Mouse (Mus musculus): ENCODE data around the gene Pik3r4. TPM values are rescaled to one million over a fixed set of nuclear protein-coding genes. Genes with fewer than 3 reads are reported as not detected.

The Pik3r4 gene
- polyA plus RNA-seq, 1 experiment: 8.6 TPM

DNA sequence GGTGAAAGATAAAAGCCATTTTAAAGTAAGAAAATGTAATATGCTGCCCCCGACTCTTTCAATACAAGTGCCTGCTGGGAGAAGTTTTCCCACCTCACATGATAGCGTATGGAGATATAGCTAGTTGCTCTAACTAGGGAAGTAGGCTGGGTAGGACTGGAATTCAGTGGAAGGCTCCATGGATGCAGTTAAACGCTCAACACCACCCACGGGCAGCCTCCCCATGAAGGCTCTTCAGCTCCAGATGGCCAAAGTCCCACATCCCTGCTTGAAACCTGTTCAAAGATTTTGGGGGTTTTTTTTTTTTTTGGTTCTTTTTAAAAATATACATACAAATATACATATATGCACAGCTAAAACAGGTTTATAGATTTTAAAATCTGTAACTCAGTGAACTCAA is 77.7 kb downstream of the Pik3r4 start:
- no peak overlapping the region for H3K27ac ChIP-seq (ENCODE audit: control insufficient read depth, insufficient read depth, low read depth, low read length)
- no peak overlapping the region for H3K4me3 ChIP-seq (ENCODE audit: control insufficient read depth, low read depth, low read length)
- no peak for TF ChIP-seq POLR2A (IDR thresholded peaks at IDR 0.05; ENCODE audit: control insufficient read depth, low read depth, low read length)
- H3K36me3 ChIP-seq (ENCODE audit: control insufficient read depth, insufficient read depth, low read length): no peaks in the 10 kb centered on the region
- H3K27me3 ChIP-seq (ENCODE audit: control insufficient read depth, insufficient read depth, low read length): no peaks in the 10 kb centered on the region
- no peaks in the 10 kb centered on the region for H3K4me1 ChIP-seq (ENCODE audit: control insufficient read depth, insufficient read depth, low read length)

DNA sequence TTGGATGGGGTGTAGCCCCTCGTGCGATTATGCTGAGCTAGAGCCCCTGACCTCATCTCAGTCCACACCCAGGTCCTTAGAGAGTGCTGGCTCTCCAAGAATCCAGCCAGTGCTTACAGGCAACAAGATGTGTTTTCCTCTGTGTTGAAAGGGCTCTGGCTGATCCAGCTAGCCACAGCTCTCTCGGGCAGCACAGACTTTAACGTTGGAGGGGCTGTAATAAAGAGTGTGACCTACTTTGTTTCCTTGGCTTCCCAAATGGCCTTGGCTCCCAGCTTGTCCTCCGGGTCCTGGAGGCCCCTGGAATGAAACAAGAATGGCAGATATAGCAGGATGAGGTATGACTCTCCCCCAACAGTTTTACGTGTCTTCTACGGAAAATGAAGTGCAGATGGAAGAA is 89.2 kb downstream of the Pik3r4 start:
- no peaks in the 10 kb centered on the region for H3K4me1 ChIP-seq (ENCODE audit: control insufficient read depth, insufficient read depth, low read length)
- TF ChIP-seq CTCF (IDR thresholded peaks at IDR 0.05; ENCODE audit: control insufficient read depth, insufficient read depth, insufficient replicate concordance, low read depth, low read length) (no peak), POLR2A (IDR thresholded peaks at IDR 0.05; ENCODE audit: control insufficient read depth, low read depth, low read length) (no peak)
- no peaks in the 10 kb centered on the region for H3K27me3 ChIP-seq (ENCODE audit: control insufficient read depth, insufficient read depth, low read length)
- no peaks in the 10 kb centered on the region for H3K36me3 ChIP-seq (ENCODE audit: control insufficient read depth, insufficient read depth, low read length)
- H3K4me3 ChIP-seq (ENCODE audit: control insufficient read depth, low read depth, low read length): no peak overlapping the region
- no peak overlapping the region for H3K27ac ChIP-seq (ENCODE audit: control insufficient read depth, insufficient read depth, low read depth, low read length)

DNA sequence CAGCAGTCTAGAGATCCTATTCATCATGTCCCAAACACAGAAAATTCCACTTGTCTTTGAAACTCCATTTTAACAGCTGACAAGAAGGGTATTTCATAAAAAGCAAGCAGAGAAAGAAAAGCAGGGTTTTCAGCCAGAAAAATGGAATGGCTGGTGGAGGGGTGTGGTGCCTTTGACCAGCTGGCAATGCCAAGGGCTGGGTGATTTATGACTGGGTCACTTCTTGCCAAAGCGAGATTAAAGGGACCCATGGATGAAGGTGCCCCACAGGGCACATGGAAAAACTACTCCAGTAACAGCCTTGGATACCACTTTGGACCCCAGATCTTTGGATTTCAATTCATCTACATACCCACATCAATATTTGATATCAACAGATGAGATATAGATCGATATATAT is 91.9 kb downstream of the Pik3r4 start:
- H3K4me3 ChIP-seq (ENCODE audit: control insufficient read depth, low read depth, low read length): no peak overlapping the region
- TF ChIP-seq CTCF (IDR thresholded peaks at IDR 0.05; ENCODE audit: control insufficient read depth, insufficient read depth, insufficient replicate concordance, low read depth, low read length) (no peak), POLR2A (IDR thresholded peaks at IDR 0.05; ENCODE audit: control insufficient read depth, low read depth, low read length) (no peak)
- H3K36me3 ChIP-seq (ENCODE audit: control insufficient read depth, insufficient read depth, low read length): no peaks in the 10 kb centered on the region
- H3K27me3 ChIP-seq (ENCODE audit: control insufficient read depth, insufficient read depth, low read length): no peaks in the 10 kb centered on the region
- H3K4me1 ChIP-seq (ENCODE audit: control insufficient read depth, insufficient read depth, low read length): no peaks in the 10 kb centered on the region; the same call in 1 of the 2 replicates
- H3K27ac ChIP-seq (ENCODE audit: control insufficient read depth, insufficient read depth, low read depth, low read length): no peak overlapping the region

DNA sequence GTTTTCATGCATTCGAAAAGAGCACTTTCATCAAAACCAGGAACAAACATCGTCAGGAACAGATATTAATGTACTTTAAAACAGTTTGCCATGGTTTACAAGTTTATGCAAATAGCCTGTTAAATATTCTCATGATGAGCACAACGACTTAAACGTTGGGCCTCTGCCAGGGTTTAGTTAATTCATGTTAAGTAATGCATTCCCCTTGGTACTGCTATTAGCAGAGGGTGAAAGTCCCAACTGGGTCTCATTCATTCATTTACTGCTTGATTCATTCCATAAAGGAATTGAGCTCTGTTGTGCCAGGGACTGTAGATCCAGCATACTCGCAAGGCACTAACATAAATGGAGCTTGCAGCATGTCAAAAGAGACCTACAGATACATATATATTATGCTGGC is 92.4 kb downstream of the Pik3r4 start:
- Histone ChIP-seq H3K4me3 (ENCODE audit: control insufficient read depth, low read depth, low read length) (no peak overlapping the region), H3K27ac (ENCODE audit: control insufficient read depth, insufficient read depth, low read depth, low read length) (no peak overlapping the region), H3K4me1 (ENCODE audit: control insufficient read depth, insufficient read depth, low read length) (no peaks in the 10 kb centered on the region; the same call in 1 of the 2 replicates), H3K36me3 (ENCODE audit: control insufficient read depth, insufficient read depth, low read length) (no peaks in the 10 kb centered on the region), H3K27me3 (ENCODE audit: control insufficient read depth, insufficient read depth, low read length) (no peaks in the 10 kb centered on the region)
- TF ChIP-seq CTCF (IDR thresholded peaks at IDR 0.05; ENCODE audit: control insufficient read depth, insufficient read depth, insufficient replicate concordance, low read depth, low read length): no peak
- no peak for TF ChIP-seq POLR2A (IDR thresholded peaks at IDR 0.05; ENCODE audit: control insufficient read depth, low read depth, low read length)

Other genes with a start within 250 kb of the Pik3r4 start
- 68.1 and 77.8 TPM in 2 replicates for gene Aste1, start 247.6 kb upstream of the Pik3r4 start, polyA plus RNA-seq (2012; rRNA removed)
- gene Nek11, start 247.5 kb upstream of the Pik3r4 start, polyA plus RNA-seq (2012; rRNA removed): 10.1 and 10.9 TPM in 2 replicates
- gene Atp2c1, start 115.7 kb upstream of the Pik3r4 start, polyA plus RNA-seq (2012; rRNA removed): 36.7 and 42.2 TPM in 2 replicates
- gene Col6a6, start 185.2 kb downstream of the Pik3r4 start, polyA plus RNA-seq (2012; rRNA removed): 0.25 and 0.30 TPM in 2 replicates